Mouse (Mus musculus): ENCODE measurements around the gene Nol9. TPM values are rescaled to one million over a fixed set of nuclear protein-coding genes. Genes with fewer than 3 reads are reported as not detected.

The Nol9 gene
- total RNA-seq, 1 experiment from 2014 or later = 27.0 TPM

DNA sequence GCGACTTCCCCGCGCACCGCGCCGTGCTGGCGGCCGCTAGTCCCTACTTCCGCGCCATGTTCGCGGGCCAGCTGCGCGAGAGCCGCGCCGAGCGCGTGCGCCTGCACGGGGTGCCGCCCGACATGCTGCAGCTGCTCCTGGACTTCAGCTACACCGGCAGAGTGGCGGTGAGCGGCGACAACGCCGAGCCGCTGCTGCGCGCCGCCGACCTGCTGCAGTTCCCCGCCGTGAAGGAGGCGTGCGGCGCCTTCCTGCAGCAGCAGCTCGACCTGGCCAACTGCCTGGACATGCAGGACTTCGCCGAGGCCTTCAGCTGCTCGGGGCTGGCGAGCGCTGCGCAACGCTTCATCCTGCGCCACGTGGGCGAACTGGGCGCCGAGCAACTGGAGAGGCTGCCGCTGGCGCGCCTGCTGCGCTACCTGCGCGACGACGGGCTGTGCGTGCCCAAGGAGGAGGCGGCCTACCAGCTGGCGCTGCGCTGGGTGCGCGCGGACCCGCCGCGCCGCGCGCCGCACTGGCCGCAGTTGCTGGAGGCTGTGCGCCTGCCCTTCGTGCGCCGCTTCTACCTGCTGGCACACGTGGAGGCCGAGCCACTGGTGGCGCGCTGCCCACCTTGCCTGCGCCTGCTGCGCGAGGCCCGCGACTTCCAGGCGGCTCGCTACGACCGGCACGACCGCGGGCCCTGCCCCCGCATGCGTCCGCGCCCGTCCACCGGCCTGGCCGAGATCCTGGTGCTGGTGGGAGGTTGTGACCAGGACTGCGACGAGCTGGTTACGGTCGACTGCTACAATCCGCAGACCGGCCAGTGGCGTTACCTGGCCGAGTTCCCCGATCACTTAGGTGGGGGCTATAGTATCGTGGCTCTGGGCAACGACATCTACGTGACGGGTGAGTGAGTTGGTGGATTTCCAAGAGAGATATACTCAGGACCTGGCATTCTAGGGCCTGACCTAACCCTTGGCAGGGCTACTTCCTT lies 29.8 kb upstream of the Nol9 start:
- no peak for ATAC-seq (replicated peaks in 1 of 2; ENCODE audit: insufficient read depth in 1 of 2, low FRiP score in 2 of 2, low TSS enrichment in 1 of 2, low read depth in 1 of 2, poor library complexity in 2 of 2, severe bottlenecking in 2 of 2)

DNA sequence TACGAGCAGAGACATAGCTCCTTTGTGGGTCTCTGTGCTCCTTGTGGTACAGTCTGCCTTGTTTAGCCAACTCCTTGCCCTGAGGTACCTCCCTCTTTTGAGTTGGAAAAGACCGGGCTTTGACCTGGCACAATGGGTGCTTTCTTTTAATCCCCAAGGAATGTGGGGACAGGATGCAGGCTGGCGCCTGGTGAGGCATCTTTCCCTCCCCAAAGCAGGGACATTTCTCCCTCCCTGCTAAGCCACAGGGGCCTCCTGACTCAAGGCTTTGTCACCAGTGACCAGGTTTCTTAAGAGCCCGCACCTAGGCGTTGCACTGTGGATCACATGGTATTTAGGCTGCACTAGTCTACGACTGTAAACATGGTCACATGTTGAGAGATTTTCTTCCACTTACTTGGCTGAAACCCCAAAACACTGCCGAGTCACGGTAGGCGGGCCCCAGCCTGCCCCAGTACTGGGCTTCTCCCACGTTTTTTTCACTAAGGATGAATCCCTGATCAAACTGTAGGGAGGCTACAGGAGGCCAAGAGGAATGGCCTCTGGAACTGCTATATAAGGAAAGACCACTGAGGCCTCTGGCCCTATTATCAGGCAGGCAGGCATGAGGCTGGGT lies 28.9 kb upstream of the Nol9 start:
- ATAC-seq (replicated peaks in 1 of 2; ENCODE audit: insufficient read depth in 1 of 2, low FRiP score in 2 of 2, low TSS enrichment in 1 of 2, low read depth in 1 of 2, poor library complexity in 2 of 2, severe bottlenecking in 2 of 2) = peak; percentile 37 to 65

GRCm38 (mm10) chr4:152010707-152011134 lies 28.4 kb upstream of the Nol9 start:
- ATAC-seq (replicated peaks in 1 of 2; ENCODE audit: insufficient read depth in 1 of 2, low FRiP score in 2 of 2, low TSS enrichment in 1 of 2, low read depth in 1 of 2, poor library complexity in 2 of 2, severe bottlenecking in 2 of 2) = 0 out of 4 replicates have a peak, but pooled peaks of 1 of the 2 experiments have one; percentile 2

GRCm38 (mm10) chr4:152011171-152011760 lies 27.9 kb upstream of the Nol9 start:
- no peak for ATAC-seq (replicated peaks in 1 of 2; ENCODE audit: insufficient read depth in 1 of 2, low FRiP score in 2 of 2, low TSS enrichment in 1 of 2, low read depth in 1 of 2, poor library complexity in 2 of 2, severe bottlenecking in 2 of 2)

DNA sequence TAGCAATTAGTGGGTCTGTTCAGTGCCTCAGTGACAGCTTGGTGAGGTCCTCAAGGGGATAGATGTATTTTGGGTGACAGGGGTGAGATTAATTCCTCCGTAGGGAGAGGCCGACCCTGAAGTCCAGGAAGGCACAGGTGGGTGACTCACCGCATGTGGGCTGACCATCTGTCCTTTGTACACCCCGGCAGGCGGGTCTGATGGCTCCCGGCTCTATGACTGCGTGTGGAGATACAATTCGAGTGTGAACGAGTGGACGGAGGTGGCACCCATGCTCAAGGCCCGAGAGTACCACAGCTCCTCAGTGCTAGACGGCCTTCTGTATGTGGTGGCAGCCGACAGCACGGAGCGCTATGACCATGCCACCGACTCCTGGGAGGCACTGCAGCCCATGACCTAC lies 27.0 kb upstream of the Nol9 start:
- ATAC-seq (replicated peaks in 1 of 2; ENCODE audit: insufficient read depth in 1 of 2, low FRiP score in 2 of 2, low TSS enrichment in 1 of 2, low read depth in 1 of 2, poor library complexity in 2 of 2, severe bottlenecking in 2 of 2) = no peak

DNA sequence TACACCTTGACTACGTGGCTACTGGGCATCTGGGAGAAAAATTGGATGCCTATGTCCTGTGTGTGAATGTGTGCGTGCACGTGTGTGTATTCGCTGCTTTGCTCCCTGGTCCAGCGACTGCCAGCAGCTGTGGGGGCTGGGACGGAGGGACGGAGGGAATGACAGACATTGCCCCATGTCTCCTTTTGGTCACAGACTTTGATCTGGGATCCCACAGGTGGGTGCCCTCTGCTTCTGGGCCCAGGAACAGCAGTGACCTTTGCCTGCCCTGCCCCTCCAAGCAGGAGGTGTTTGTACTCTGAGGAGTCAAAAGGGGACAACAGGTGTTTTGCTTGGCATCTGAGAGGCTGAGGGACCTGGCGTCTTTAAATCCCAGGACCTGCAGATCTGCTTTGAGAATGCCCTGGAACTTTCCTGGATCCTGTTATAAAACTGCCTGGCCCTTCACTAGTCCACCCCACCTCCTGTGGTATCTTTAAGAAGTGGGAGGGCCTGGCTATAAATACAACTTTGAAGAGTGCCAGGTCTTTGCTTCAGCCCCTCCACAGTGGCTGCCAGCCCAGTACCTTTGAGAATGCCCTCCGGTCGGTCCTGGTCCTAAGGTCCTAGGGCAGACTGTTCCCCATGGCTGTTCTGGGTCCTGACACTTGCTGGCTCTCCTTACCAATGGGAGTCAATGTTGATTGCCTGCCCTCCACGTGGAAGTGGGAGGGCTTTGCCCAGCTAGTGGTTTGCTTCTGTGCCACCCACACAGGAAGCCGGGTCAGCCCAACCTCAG lies 25.9 kb upstream of the Nol9 start:
- peak; percentile 18 to 29; a peak in 2 of 4 replicates for ATAC-seq (replicated peaks in 1 of 2; ENCODE audit: insufficient read depth in 1 of 2, low FRiP score in 2 of 2, low TSS enrichment in 1 of 2, low read depth in 1 of 2, poor library complexity in 2 of 2, severe bottlenecking in 2 of 2)

- ATAC-seq (replicated peaks in 1 of 2; ENCODE audit: insufficient read depth in 1 of 2, low FRiP score in 2 of 2, low TSS enrichment in 1 of 2, low read depth in 1 of 2, poor library complexity in 2 of 2, severe bottlenecking in 2 of 2) = no peak
These were observed 20.0 kb upstream of the Nol9 start for GRCm38 (mm10) chr4:152019073-152019472.

GRCm38 (mm10) chr4:152020024-152020423 lies 19.1 kb upstream of the Nol9 start:
- ATAC-seq (replicated peaks in 1 of 2; ENCODE audit: insufficient read depth in 1 of 2, low FRiP score in 2 of 2, low TSS enrichment in 1 of 2, low read depth in 1 of 2, poor library complexity in 2 of 2, severe bottlenecking in 2 of 2) = no peak

DNA sequence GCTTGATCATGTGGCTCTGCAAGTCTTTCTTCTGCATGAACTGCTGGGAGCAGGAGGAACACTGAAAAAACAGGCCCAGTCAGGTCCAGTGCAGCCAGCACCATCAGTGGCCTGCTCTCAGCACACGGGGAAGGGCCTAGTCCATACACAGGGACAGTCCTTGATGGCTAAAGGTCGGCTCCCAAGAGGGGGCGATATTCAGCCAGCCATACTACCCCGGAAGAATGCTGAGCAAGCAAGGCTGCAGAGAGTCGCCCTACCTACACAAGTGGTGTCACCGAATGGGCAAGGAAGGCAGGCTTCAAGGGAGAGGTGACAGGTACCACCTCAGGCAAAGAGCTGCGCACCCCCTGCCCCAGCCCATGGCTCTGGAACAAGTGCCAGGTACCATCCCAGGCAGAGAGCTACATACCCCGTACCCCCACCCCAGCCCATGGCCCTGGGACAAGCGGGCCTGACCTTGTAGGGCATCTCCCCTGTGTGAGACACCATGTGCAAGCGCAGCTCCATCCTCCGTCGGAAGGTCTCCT lies 17.5 kb upstream of the Nol9 start:
- no peak for ATAC-seq (replicated peaks in 1 of 2; ENCODE audit: insufficient read depth in 1 of 2, low FRiP score in 2 of 2, low TSS enrichment in 1 of 2, low read depth in 1 of 2, poor library complexity in 2 of 2, severe bottlenecking in 2 of 2)

GRCm38 (mm10) chr4:152022506-152022905 lies 16.6 kb upstream of the Nol9 start:
- no peak for ATAC-seq (replicated peaks in 1 of 2; ENCODE audit: insufficient read depth in 1 of 2, low FRiP score in 2 of 2, low TSS enrichment in 1 of 2, low read depth in 1 of 2, poor library complexity in 2 of 2, severe bottlenecking in 2 of 2)

DNA sequence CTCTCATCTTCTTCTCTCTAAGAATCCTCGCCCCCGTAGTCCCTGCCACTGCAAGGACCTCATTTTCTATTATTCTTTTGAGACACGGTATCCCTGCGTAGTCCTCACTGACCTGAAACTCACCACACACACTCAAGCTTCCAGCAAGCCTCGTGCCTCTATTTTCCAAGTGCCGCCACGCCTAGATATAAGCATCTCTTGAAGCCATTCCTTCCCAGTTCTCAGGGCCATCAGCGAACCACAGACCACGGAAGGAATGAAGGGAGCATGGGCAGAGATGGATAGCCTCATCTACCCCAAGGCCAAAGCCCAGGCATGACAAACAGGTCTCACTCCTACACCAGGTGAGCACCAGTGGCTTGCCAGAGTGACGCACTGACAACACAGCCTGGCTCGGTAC lies 14.6 kb upstream of the Nol9 start:
- no peak for ATAC-seq (replicated peaks in 1 of 2; ENCODE audit: insufficient read depth in 1 of 2, low FRiP score in 2 of 2, low TSS enrichment in 1 of 2, low read depth in 1 of 2, poor library complexity in 2 of 2, severe bottlenecking in 2 of 2)

DNA sequence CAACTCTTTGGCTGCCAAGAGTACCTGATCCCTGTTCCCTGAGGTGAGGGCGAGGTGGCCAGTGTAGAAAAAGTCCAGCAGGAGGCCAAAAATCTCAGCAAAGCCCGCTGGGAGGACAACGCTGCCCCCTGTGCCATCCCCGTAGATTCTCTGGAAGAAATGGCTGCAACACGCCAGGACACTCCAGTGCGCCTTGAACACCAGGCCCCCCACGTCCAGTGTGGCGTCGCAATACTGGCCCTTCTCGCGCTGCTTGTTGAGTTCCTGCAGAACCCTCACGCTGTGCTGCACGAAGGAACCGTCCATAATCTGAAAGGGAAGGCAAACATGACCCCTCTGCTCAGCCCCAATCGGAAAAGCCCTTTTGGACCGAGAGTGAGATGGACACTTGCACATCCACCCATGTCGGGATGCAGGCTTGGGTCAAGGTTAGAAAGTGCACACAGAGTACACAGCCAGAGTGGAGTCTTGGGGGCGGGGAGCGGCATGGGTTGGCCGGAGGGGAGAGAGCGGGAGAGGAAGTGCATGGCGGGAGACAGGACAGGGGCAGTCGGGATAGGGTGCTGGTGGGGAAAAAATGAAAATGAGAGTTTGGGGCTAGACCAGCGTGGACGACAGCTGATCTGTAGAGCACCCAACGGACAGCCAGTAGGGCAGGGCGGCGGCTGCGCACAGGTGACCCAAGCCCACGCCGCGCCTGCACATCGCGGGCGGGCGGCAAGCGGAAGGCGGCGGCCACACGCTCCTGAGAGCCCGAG lies 12.2 kb upstream of the Nol9 start:
- ATAC-seq (replicated peaks in 1 of 2; ENCODE audit: insufficient read depth in 1 of 2, low FRiP score in 2 of 2, low TSS enrichment in 1 of 2, low read depth in 1 of 2, poor library complexity in 2 of 2, severe bottlenecking in 2 of 2) = peak in 1 of 2 experiments; percentile 0; a peak in 1 of 4 replicates

- ATAC-seq (replicated peaks in 1 of 2; ENCODE audit: insufficient read depth in 1 of 2, low FRiP score in 2 of 2, low TSS enrichment in 1 of 2, low read depth in 1 of 2, poor library complexity in 2 of 2, severe bottlenecking in 2 of 2) = peak; percentile 94
These were observed 11.6 kb upstream of the Nol9 start, which contains the start of gene Zbtb48 for GRCm38 (mm10) chr4:152027524-152027923. Gene Zbtb48, minus strand, starts transcription at chr4:152027671.

DNA sequence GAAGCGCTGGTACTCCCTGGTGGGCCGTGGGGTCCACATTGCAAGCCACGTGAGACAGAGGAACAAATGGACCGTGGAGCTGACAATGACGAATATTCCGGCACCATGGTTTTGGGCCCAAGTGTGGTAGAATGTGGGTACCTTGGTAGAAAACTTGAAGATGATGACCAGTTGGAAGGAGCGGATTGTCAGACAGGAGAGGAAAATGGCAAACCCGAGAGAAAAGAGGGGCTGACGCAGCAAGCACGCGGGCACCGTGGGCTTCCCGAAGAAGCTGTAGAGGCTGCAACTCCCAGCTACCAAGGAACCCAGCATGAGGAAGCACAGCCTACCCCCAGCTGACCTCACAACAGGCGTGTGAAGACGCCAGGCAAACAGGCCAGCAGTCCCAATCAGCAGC lies 10.7 kb upstream of the Nol9 start:
- no peak for ATAC-seq (replicated peaks in 1 of 2; ENCODE audit: insufficient read depth in 1 of 2, low FRiP score in 2 of 2, low TSS enrichment in 1 of 2, low read depth in 1 of 2, poor library complexity in 2 of 2, severe bottlenecking in 2 of 2)

- no peak for ATAC-seq (replicated peaks in 1 of 2; ENCODE audit: insufficient read depth in 1 of 2, low FRiP score in 2 of 2, low TSS enrichment in 1 of 2, low read depth in 1 of 2, poor library complexity in 2 of 2, severe bottlenecking in 2 of 2)
These were observed 10.0 kb upstream of the Nol9 start for GRCm38 (mm10) chr4:152029087-152029486.

GRCm38 (mm10) chr4:152029997-152030396 lies 9.1 kb upstream of the Nol9 start:
- peak; percentile 9 to 26; a peak in 2 of 4 replicates for ATAC-seq (replicated peaks in 1 of 2; ENCODE audit: insufficient read depth in 1 of 2, low FRiP score in 2 of 2, low TSS enrichment in 1 of 2, low read depth in 1 of 2, poor library complexity in 2 of 2, severe bottlenecking in 2 of 2)
